Mouse (Mus musculus): Measurements from ENCODE around the gene Cercam.

DNA sequence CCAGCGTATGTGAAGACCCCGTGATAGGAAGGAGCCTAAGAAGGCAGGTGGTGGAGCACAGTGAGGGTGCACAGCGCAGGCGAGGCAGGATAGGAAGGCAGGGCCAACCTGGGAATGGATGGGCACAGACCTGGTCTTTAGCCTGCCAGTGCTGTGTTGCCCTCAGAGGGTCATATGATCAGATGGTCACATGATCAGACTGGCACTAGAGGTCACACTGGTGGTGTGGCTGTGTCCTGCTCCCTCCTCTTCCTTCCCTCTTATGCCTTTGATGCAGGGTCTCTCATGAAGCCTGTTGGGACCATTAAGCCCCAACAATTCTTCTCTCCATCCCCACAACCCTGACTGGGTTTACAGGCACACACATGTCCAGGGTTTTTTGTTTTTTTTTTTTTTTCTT lies 4.8 kb downstream of the Cercam start:
- no peak for TF ChIP-seq CTCF (IDR thresholded peaks at IDR 0.05; ENCODE audit: low read depth)
- no peak for TF ChIP-seq EP300 (optimal IDR thresholded peaks at IDR 0.05)

Data from stomach, postnatal 0 days (tissue).